Comparison of ENCODE assay signal across 13 mouse cellular contexts in the genomic region with DNA sequence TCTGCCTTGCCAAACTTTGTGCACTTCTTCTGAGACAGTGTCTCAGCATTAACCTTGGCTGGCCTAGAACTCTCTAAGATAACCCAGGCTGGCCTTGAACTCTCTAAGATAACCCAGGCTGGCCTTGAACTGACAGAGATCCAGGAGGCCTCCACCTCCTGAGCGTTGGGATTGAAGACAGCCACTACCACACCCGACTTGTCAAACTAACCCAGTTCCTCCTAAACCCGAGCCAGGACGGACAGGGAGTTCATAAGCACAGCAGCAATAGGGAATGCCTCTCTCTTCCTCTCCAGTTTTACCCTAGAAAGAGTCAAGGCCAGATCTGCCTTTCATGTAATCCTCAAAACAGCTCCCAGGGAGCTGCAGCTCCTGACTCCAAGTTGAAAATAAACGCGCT. TPM values are rescaled to one million over a fixed set of nuclear protein-coding genes. Genes with fewer than 3 reads are reported as not detected.
DNase-seq lines count a peak whose midpoint lies in the region; ATAC-seq lines count a peak whose summit lies in the region.
"Had no signal": no experiment of that assay in that cellular context is flagged by ENCODE, and none has a peak within 500 bp of the region (broad histone marks: within the 10 kb centered on the region; RNA-seq: fewer than 3 reads in every experiment).

No protein-coding gene starts in this region.

- H3K4me1 ChIP-seq in heart, embryonic 14.5 days (ENCODE audit: control insufficient read depth in 2 of 2, insufficient read depth in 2 of 2, low read length in 2 of 2) = peaks cover 19 to 56% of the 10 kb centered on the region in 2 experiments

- no peaks in the 10 kb centered on the region for H3K27me3 ChIP-seq in heart, embryonic 14.5 days (ENCODE audit: control insufficient read depth, insufficient read depth, low read length)
- H3K27me3 ChIP-seq: midbrain, embryonic 13.5 days had no signal

- H3K4me2 ChIP-seq in heart, embryonic 14.5 days (ENCODE audit: low read length) = peak overlapping the region; percentile 25; the same call in 1 of the 2 replicates

- H3K9ac ChIP-seq in heart, embryonic 14.5 days (ENCODE audit: low read length) = no peak overlapping the region
- H3K9ac ChIP-seq: midbrain, embryonic 13.5 days had no signal

- H3K9me3 ChIP-seq in heart, embryonic 14.5 days (ENCODE audit: control insufficient read depth, low read length) = no peaks in the 10 kb centered on the region
- H3K9me3 ChIP-seq: midbrain, embryonic 13.5 days had no signal

- no peak for ATAC-seq in heart, embryonic 14.5 days (ENCODE audit: insufficient number of reproducible peaks, insufficient read depth, low FRiP score, low read depth)
- ATAC-seq: hindbrain, postnatal 0 days; midbrain, embryonic 13.5 days had no signal

- no peak overlapping the region for H3K4me3 ChIP-seq in heart, embryonic 14.5 days (ENCODE audit: control insufficient read depth in 1 of 2, insufficient read depth in 1 of 2, low read depth in 1 of 2, low read length in 2 of 2)
- H3K4me3 ChIP-seq: midbrain, embryonic 13.5 days had no signal

- H3K27ac ChIP-seq in heart, embryonic 14.5 days (replicated peaks in 1 of 2; ENCODE audit: control insufficient read depth in 1 of 2, insufficient read depth in 1 of 2, low read depth in 2 of 2, low read length in 2 of 2) = no peak overlapping the region
- H3K27ac ChIP-seq: hindbrain, postnatal 0 days; midbrain, embryonic 13.5 days had no signal

- H3K36me3 ChIP-seq in heart, embryonic 14.5 days (ENCODE audit: control insufficient read depth, insufficient read depth, low read length) = peaks cover 14% of the 10 kb centered on the region; the same call in 1 of the 2 replicates

- peak; percentile 55 to 87 for DNase-seq in adrenal gland, adult (ENCODE audit: inconsistent age in 2 of 2, low spot score in 1 of 2)
- DNase-seq in adrenal gland, postnatal 25 days = no peak
- no peak for DNase-seq in heart, postnatal 25 days (ENCODE audit: low spot score)
- DNase-seq in spleen, postnatal 10 days (ENCODE audit: low spot score in 2 of 2) = peak; percentile 17 to 24
- DNase-seq in spleen, adult 12 weeks (ENCODE audit: low spot score) = no peak
- no peak for DNase-seq in left cerebral cortex, adult 18-20 months (ENCODE audit: low spot score in 2 of 2)
- no peak for DNase-seq in kidney, adult 18-20 months
- DNase-seq: cerebellum, adult 18-20 months; gastrocnemius, postnatal 14 days; lung, adult 18-20 months had no signal

- intact Hi-C loops in heart, postnatal 25 days (cut with DNase I) = loop anchor here (5.0 kb wide), 1 partner anchor 71 kb away; no protein-coding TSS in a partner anchor

- WGBS in heart, embryonic 14.5 days = 44% methylated on average over 6 of the region's 6 CpGs

RNA-seq across cellular contexts. Expression of a gene that starts 3.2 kb away (rescaled TPM):
- total RNA-seq in adrenal gland, postnatal 25 days (2021) = 110 and 127 TPM in 2 replicates
- polyA plus RNA-seq in heart, embryonic 14.5 days (2014; fragmentation: Nextera tagmentation; extraction: Ambion mirVana) = 45.2 and 48.9 TPM in 2 replicates
- 10 to 100 TPM; 67.1 to 78.4 TPM for total RNA-seq in heart, postnatal 25 days (2021)
- 10 to 100 TPM; 65.3 to 66.0 TPM for total RNA-seq in left cerebral cortex, adult 18-20 months (2021)

Comparison
In these comparisons a context has a peak if more than half of its experiments do, and no peak if none do; other contexts are left out.
1. DNase-seq: peak in adrenal gland, adult (2 of 2) and spleen, postnatal 10 days (2 of 2); none in adrenal gland, postnatal 25 days (single experiment), heart, postnatal 25 days (single experiment), spleen, adult 12 weeks (single experiment), left cerebral cortex, adult 18-20 months (0 of 2) and kidney, adult 18-20 months (single experiment).